Mouse (Mus musculus) heart, postnatal 0 days (tissue): Measurements from ENCODE around the gene Mbnl2.

Experiments used
- CTCF ChIP-seq: IDR thresholded peaks from 2 replicates; pipeline ENCODE4 v1.5.1; 2016; ENCODE audit warnings: antibody characterized with exemption, control low read depth, low read depth
- EP300 ChIP-seq: IDR thresholded peaks from 2 replicates; pipeline ENCODE4 v1.6.1; 2016; ENCODE audit warnings: antibody characterized with exemption, low read depth

- TF ChIP-seq CTCF (no peak), EP300 (no peak)
Measured at GRCm38 (mm10) chr14:120347410-120348315, 72.2 kb downstream of the Mbnl2 start.
